Mouse (Mus musculus) midbrain, embryonic 10.5 days (tissue): Measurements from ENCODE around the gene Dnase1. TPM values are rescaled to one million over a fixed set of nuclear protein-coding genes. Genes with fewer than 3 reads are reported as not detected.
A peak's percentile ranks its signal among the peaks of the same experiment; 100 is the strongest.
"Not testable (repeated sequence)": the region's sequence is repeated elsewhere in the genome, so short reads cannot be mapped to it uniquely, and the experiment has no call there.

ENCODE experiments used
- DNase-seq: peaks from one replicate; pipeline ENCODE4 v3.0.0-alpha.2; 2017; ENCODE audit warnings: low spot score
- H3K27ac ChIP-seq: fragments of 300-500 bp; sonication (generic); replicated peaks from 2 replicates; pipeline ENCODE4 v1.5.1; 2016; ENCODE audit warnings: mild to moderate bottlenecking
- H3K27me3 ChIP-seq: fragments of 300-500 bp; sonication (generic); 2 replicates; pipeline ENCODE4 v1.6.1; 2016; ENCODE audit warnings: low read depth, mild to moderate bottlenecking; ENCODE audit not compliant: poor library complexity, severe bottlenecking
- H3K36me3 ChIP-seq: fragments of 300-500 bp; sonication (generic); 2 replicates; pipeline ENCODE4 v1.6.1; 2016; ENCODE audit warnings: mild to moderate bottlenecking, moderate library complexity
- H3K4me1 ChIP-seq: fragments of 300-500 bp; sonication (generic); 2 replicates; pipeline ENCODE4 v1.6.1; 2016
- H3K4me3 ChIP-seq: fragments of 300-500 bp; sonication (generic); 2 replicates; pipeline ENCODE4 v1.5.1; 2016; ENCODE audit warnings: mild to moderate bottlenecking, moderate library complexity
- H3K9me3 ChIP-seq: fragments of 300-500 bp; sonication (generic); replicated peaks from 2 replicates; pipeline ENCODE4 v1.6.1; 2016; ENCODE audit warnings: mild to moderate bottlenecking
- WGBS: fragments of 180-500 bp; shearing (Covaris S2); methylation state at CpG from one replicate; pipeline ENCODE4 v1.1.7; 2016; 5-methylcytosine and 5-hydroxymethylcytosine counted together
- polyA plus RNA-seq: library from polyadenylated mRNA; unstranded; fragments of >200 nt; fragmentation: Nextera tagmentation; extraction: Ambion mirVana; gene quantifications from 2 replicates; pipeline ENCODE4 v1.2.1, GENCODE M21; 2016

Dnase1 gene
- polyA plus RNA-seq = 5.3 and 6.5 TPM in 2 replicates

DNA sequence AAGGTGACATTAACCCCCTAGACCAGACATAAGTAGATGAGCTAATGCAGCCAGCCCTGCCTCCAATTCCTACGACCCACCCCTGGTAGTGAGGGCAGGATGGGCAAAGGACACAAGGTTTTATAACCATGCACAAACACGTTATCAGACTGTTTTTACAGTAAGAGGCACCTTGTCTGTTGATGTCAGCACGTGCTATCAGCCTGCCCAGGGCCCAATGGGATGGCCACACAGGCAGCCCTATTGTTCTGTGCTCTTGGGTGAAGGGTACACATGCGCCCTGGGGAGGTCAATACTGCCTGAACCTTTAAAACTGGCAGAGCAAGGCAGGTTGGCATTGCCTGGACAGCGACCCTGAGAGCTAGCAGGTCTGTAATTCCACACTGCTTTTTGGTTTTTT, at the start of gene Dnase1:
TSS of gene Dnase1 (plus strand) at position 136 of the 400 bp plus-strand sequence.
- Histone ChIP-seq H3K4me1 (peaks cover 8% of the 10 kb centered on the region), H3K4me3 (no peak within 1 kb of the TSS), H3K27me3 (no peaks in the 10 kb centered on the region), H3K27ac (no peak within 1 kb of the TSS), H3K36me3 (peaks cover 54% of the 10 kb centered on the region), H3K9me3 (no peaks in the 10 kb centered on the region)
- DNase-seq = no peak
- 89% methylated on average over 5 of the region's 5 CpGs for WGBS

DNA sequence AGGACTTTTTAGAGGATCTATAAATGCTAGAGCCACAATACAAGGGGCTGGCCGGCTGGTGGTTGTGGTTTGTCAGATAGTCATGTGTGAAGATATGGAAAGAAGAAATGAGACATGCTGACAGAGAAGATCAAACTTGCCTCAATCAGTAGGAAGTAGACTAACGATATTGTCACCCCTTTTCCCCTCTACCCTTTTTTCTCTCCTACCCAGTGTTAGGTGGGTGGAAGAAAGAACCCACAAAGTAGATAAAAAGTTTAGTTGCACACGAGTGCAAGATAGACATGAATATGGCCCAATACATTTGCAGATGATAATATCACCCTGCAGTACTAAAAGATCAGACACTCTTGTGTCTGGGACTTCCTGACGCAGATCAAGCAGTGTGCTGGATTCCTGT, 48.3 kb upstream of the Dnase1 start:
- Histone ChIP-seq H3K27me3 (no peaks in the 10 kb centered on the region), H3K4me3 (no peak overlapping the region), H3K27ac (no peak overlapping the region), H3K4me1 (no peaks in the 10 kb centered on the region), H3K36me3 (peaks cover 99% of the 10 kb centered on the region), H3K9me3 (no peaks in the 10 kb centered on the region)
- 90% methylated on average over 4 of the region's 4 CpGs for WGBS
- no peak for DNase-seq

DNA sequence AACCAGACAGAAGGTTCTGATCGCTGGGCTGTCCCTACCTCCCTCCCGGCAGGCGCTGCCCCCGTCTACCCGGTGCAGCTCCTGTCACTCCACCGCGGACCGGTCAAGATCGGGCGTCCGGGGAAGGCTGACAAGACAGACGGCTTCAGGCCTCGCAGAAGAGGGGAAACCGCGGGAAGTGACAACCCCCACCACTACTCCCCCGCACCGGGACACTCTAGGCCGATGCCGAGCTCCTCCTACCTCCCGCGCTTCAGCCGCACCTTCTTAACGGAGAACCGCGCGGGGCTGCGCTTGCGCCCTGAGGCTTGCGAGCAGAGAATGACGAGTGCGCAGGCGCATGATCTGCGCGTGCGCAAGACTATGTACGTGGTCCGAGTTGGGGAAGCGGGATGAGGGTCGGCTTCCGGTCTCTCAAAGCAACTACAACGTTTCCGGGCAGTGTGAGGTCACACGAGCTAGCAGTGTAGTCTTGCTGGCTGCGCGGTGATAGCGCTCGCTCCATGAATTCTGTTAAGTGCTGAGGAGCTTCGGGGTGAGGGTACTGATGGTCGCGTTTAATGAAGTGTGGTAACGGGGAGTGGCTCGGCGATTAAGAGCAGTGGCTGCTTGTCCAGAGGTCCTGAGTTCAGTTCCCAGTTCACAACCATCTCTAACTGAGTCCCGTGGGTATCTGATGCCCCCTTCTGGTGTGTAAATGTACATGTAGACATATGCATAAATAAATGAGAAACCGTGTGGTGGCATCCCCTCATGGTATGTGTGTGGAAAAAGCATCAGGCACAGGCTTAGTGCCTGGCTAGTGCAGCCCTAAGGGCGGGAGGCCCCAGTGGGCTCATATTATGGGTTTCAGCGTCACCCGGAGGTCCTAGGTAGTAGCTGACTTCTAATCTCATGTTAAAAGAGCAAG, 33.0 kb upstream of the Dnase1 start, which contains the start of gene Slx4:
TSS of gene Slx4 (minus strand) at position 282 of the 910 bp plus-strand sequence.
- H3K9me3 ChIP-seq = 0 out of 2 replicates have a peak, but pooled peaks cover 7% of the 10 kb centered on the region
- H3K36me3 ChIP-seq = peaks cover 28% of the 10 kb centered on the region
- no peaks in the 10 kb centered on the region for H3K27me3 ChIP-seq
- DNase-seq = peak; percentile 95
- H3K4me1 ChIP-seq = peaks cover 21% of the 10 kb centered on the region
- 1% methylated on average over 58 of the region's 58 CpGs for WGBS
- peak within 1 kb of the TSS; percentile 90 for H3K27ac ChIP-seq
- peak within 1 kb of the TSS; percentile 90 for H3K4me3 ChIP-seq

DNA sequence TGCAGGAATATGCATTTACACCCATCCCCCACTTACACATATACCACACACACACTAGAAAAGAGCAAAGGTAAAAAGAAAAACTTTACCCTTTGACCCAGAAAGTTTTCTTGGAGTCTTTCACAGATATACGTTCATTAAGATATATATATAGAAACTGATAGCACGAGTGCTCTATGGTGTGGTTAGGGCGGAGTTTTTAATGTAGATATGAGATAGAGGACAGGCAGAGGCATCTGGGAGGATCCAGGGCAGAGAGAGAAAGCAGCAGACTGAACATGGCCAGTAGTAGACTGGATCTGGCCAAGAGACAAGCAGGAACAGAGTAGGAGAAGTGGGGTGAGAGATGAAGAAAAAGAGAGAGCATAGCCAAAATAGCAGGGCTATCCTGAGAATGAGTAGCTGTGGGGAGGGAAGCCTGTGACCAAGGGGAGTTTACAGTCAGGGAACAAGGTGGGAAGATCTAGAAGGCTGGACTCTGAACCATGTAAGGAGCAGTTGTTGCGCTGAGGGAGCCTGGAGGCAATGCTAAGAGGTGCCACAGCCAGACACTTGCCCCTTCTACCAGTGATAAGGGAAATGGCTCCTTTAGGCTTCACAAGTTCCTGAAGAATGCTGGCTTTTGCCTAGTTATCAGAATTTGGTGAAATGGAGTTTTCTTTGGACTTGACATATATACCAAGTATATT, 23.7 kb upstream of the Dnase1 start:
- Histone ChIP-seq H3K27ac (no peak overlapping the region), H3K4me3 (no peak overlapping the region), H3K36me3 (no peaks in the 10 kb centered on the region), H3K9me3 (peaks cover 7% of the 10 kb centered on the region; the same call in 1 of the 2 replicates), H3K4me1 (no peaks in the 10 kb centered on the region), H3K27me3 (no peaks in the 10 kb centered on the region)
- 76% methylated on average over 4 of the region's 4 CpGs for WGBS
- DNase-seq = no peak

DNA sequence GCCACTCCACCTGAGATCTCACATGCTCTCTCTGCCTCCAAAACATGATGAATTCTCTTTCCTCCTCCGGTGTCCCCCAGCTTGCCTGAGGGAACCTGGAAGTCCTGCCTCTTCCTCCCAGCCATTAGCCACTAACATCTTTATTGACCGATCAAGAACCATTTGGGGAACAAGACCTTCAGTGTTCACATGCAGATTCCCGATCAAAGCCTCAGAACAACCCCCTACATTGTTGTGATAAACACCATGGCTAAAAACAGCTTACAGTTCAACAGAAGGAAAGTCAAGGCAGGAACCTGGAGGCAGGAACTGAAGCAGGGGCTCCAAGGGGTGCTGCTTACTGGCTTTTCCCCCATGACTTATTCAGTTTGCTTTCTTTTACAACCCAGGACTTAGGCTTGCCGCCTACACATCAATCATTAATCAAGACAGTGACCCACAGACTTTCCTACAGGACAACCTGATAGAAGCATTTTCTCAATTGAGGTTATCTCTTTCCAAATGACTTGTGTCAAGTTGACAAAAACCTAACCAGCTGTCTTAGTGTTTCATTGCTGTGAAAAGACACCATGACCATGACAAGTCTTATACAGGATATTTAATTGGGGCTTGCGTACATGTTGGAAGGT, 22.6 kb upstream of the Dnase1 start:
- Histone ChIP-seq H3K4me3 (no peak overlapping the region), H3K9me3 (peaks cover 5% of the 10 kb centered on the region; the same call in 1 of the 2 replicates), H3K27me3 (no peaks in the 10 kb centered on the region), H3K4me1 (no peaks in the 10 kb centered on the region), H3K27ac (no peak overlapping the region), H3K36me3 (no peaks in the 10 kb centered on the region)
- DNase-seq = no peak
- WGBS = 83% methylated on average over 5 of the region's 5 CpGs

DNA sequence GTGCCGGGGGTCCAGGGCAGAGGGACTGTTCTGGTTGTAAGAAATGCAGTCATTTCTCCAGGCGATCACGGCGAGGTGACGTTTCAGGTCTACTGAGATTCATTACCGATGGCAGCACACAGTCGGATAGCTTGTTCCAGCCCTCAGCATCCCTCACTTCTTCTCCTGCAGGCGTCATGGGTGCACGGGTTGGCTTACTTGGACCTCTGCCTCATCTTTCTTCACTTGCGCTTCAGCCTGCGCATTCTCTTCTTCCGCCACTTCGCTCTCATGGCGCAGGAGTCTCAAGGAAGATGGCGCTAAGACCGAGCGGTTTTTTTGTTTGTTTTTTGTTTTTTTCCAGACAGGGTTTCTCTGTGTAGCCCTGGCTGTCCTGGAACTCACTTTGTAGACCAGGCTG, 20.0 kb upstream of the Dnase1 start:
- H3K27me3 ChIP-seq, H3K4me3 ChIP-seq, H3K9me3 ChIP-seq, H3K36me3 ChIP-seq, DNase-seq, H3K4me1 ChIP-seq, H3K27ac ChIP-seq: not testable (repeated sequence)
- 80% methylated on average over 17 of the region's 17 CpGs for WGBS

DNA sequence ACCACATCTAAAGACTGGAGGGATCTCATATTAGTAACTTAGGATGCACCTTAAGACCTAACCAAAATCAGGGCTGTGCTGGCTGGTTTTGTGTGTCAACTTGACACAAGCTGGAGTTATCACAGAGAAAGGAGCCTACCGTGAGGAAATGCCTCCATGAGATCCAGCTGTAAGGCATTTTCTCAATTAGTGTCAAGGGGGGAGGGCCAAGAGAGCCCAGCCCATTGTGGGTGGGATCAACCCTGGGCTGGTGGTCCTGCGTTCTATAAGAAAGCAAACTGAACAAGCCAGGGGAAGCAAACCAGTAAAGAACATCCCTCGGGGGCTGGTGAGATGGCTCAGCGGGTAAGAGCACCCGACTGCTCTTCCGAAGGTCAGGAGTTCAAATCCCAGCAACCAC, 19.3 kb upstream of the Dnase1 start:
- H3K27me3 ChIP-seq, H3K9me3 ChIP-seq, DNase-seq, H3K4me1 ChIP-seq, H3K36me3 ChIP-seq, H3K4me3 ChIP-seq, H3K27ac ChIP-seq: not testable (repeated sequence)
- WGBS = 74% methylated on average over 6 of the region's 6 CpGs

DNA sequence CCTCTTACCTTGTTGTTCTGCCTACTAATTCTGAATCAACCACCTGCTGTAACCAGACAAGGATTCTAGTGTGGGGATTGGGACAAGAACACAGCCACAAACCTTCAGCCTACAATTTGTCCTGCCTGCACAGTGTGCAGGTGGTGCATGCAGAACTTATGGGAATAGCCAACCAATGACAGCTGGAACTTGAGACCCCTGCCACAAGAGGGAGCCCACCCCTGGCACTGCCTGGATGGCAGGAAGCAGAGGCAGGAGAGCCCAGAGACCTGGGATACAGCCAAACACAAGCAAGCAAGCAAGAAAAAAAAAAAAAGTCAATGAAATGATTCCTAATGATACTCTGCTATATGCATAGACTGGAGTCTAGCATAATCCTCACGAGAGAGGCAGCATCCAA, 15.5 kb upstream of the Dnase1 start:
- no peak for DNase-seq
- H3K9me3 ChIP-seq = no peaks in the 10 kb centered on the region
- WGBS = 79% methylated on average over 1 of the region's 1 CpGs
- H3K27ac ChIP-seq = no peak overlapping the region
- H3K27me3 ChIP-seq = no peaks in the 10 kb centered on the region
- H3K4me3 ChIP-seq = no peak overlapping the region
- no peaks in the 10 kb centered on the region for H3K36me3 ChIP-seq
- no peaks in the 10 kb centered on the region for H3K4me1 ChIP-seq

DNA sequence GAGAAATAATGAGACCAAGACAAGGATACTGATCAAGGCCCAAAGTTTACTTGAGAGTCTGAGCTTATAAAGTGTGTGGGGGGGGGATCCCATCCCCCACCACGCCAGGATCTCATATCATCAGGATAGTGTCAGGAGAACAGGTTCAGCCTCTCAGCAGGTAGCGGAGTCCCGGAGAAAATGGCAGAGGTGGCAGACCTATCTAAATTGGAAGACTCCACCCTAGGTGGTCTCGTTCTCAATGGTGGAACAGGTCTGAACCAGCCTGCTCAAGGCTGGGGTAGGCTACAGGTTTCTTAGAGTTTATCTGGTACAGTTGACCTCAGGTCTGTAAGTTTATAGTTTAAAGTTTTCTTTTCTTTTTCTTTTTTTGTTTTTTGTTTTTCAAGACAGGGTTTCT, 14.0 kb upstream of the Dnase1 start:
- Histone ChIP-seq H3K4me1 (no peaks in the 10 kb centered on the region), H3K27ac (no peak overlapping the region), H3K36me3 (no peaks in the 10 kb centered on the region), H3K27me3 (no peaks in the 10 kb centered on the region), H3K9me3 (no peaks in the 10 kb centered on the region), H3K4me3 (no peak overlapping the region)
- WGBS = 78% methylated on average over 4 of the region's 4 CpGs
- no peak for DNase-seq

DNA sequence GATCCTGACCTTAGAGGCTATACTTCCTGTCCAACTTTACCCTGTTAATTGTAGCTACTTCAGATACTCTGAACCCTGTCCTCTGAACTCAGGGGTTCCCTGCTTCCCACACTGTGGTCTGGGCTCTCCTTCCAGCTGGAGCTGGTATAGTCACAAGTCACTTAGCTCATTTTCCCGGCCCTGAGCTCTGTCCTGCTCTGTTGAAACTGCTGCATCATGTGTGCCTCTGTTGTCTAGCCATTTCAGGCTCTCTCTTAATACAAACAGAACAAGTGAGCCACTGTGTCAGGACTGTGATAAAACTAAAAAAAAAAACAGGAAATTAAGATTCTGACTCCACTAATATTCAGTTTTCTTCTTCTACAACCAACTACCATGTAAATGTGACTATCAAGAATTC, 10.1 kb upstream of the Dnase1 start:
- H3K36me3 ChIP-seq = no peaks in the 10 kb centered on the region
- H3K4me3 ChIP-seq = no peak overlapping the region
- 0 out of 2 replicates have a peak, but pooled peaks cover 4% of the 10 kb centered on the region for H3K4me1 ChIP-seq
- WGBS = 81% methylated on average over 1 of the region's 1 CpGs
- H3K27ac ChIP-seq = no peak overlapping the region
- no peaks in the 10 kb centered on the region for H3K9me3 ChIP-seq
- DNase-seq = no peak
- H3K27me3 ChIP-seq = no peaks in the 10 kb centered on the region

DNA sequence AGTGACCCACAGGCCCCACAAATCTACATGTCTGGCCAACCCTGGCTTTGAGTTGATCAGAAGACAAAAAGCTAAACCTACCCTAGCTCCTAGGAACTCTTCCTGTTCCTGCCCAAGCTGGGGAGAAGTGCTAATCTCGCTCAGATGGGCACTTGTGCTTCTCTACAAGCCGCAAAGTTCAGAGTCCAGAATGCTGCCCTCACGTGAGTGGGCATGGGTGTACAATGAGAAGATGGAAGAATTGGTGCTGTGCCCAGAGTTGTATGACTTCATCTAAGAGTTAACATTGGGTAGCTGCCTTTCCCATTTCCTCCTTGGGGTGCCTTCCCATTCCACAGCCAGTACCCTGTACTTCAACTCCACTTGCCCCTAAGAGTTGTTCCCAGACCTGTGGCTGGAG, 9.5 kb upstream of the Dnase1 start:
- Histone ChIP-seq H3K9me3 (no peaks in the 10 kb centered on the region), H3K4me3 (no peak overlapping the region), H3K27ac (no peak overlapping the region), H3K4me1 (0 out of 2 replicates have a peak, but pooled peaks cover 4% of the 10 kb centered on the region), H3K27me3 (no peaks in the 10 kb centered on the region), H3K36me3 (no peaks in the 10 kb centered on the region)
- WGBS = 88% methylated on average over 3 of the region's 3 CpGs
- no peak for DNase-seq

DNA sequence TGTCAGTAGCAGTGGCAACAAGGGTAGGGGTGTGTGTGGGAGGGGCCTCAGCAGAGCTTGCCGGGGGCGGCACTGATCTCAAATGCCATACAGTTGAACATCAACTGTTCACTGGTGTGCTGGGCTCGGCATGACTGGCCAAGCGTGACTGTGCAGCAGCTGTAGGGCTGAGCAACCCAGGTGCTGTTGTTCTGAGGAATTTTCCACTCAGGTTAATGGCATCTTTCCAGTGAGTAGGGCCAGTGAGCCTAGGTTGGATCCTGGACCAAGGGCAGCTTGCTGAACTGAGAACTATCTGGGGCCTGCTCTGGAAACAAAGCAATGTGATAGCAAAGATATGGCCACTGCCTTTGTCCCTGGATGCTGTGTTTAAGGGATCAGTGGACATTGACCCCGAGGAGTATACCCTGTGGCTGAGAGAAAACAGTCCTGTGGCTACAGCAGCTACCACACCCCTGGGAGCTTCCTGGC, 7.3 kb upstream of the Dnase1 start:
- Histone ChIP-seq H3K27ac (no peak overlapping the region), H3K4me3 (no peak overlapping the region), H3K9me3 (no peaks in the 10 kb centered on the region), H3K4me1 (peaks cover 9% of the 10 kb centered on the region), H3K27me3 (no peaks in the 10 kb centered on the region), H3K36me3 (no peaks in the 10 kb centered on the region)
- DNase-seq = no peak
- WGBS = 90% methylated on average over 5 of the region's 5 CpGs
